Mouse (Mus musculus) heart, embryonic 14.5 days (tissue): ENCODE results near the gene Trim44. TPM values are rescaled to one million over a fixed set of nuclear protein-coding genes. Genes with fewer than 3 reads are reported as not detected.

Experiments used
- ATAC-seq: fragments of 200-750 bp; cut with Nextera tagmentation; 2 replicates; pipeline ENCODE4 v1.8.0; 2017; ENCODE audit warnings: low read depth, moderate TSS enrichment; ENCODE audit not compliant: insufficient number of reproducible peaks, insufficient read depth, low FRiP score
- H3K27ac ChIP-seq, 2 experiments: fragments of 200-500 bp in 1 of 2; fragments of 300-500 bp in 1 of 2; sonication (generic) in 1 of 2; replicated peaks in 1 of 2; 2 replicates each; pipeline ENCODE4 v1.5.1; 2012 to 2014; ENCODE audit warnings: low read depth in 2 of 2, low read length in 2 of 2, control low read depth in 1 of 2, mild to moderate bottlenecking in 1 of 2, mixed read lengths in 1 of 2; ENCODE audit not compliant: control insufficient read depth in 1 of 2, insufficient read depth in 1 of 2
- H3K27me3 ChIP-seq: fragments of 300-500 bp; sonication (generic); 2 replicates; pipeline ENCODE4 v1.6.1; 2014; ENCODE audit warnings: mild to moderate bottlenecking, low read length, control low read depth; ENCODE audit not compliant: control insufficient read depth, insufficient read depth
- H3K36me3 ChIP-seq: fragments of 300-500 bp; sonication (generic); 2 replicates; pipeline ENCODE4 v1.6.1; 2014; ENCODE audit warnings: mild to moderate bottlenecking, control low read depth, low read length, mixed read lengths; ENCODE audit not compliant: control insufficient read depth, insufficient read depth
- H3K4me1 ChIP-seq, 2 experiments: fragments of 200-500 bp in 1 of 2; fragments of 300-500 bp in 1 of 2; sonication (generic) in 1 of 2; 2 replicates each; pipeline ENCODE4 v1.6.1; 2012 to 2014; ENCODE audit warnings: low read length in 2 of 2, control low read depth in 1 of 2, mixed read lengths in 1 of 2; ENCODE audit not compliant: control insufficient read depth in 2 of 2, insufficient read depth in 2 of 2
- H3K4me2 ChIP-seq: fragments of 300-500 bp; sonication (generic); 2 replicates; pipeline ENCODE4 v1.6.1; 2014; ENCODE audit warnings: mild to moderate bottlenecking, low read length
- H3K4me3 ChIP-seq, 2 experiments: fragments of 200-500 bp in 1 of 2; fragments of 300-500 bp in 1 of 2; sonication (generic) in 1 of 2; 2 replicates each; pipeline ENCODE4 v1.5.1; 2012 to 2014; ENCODE audit warnings: low read length in 2 of 2, mild to moderate bottlenecking in 2 of 2, control low read depth in 1 of 2, low read depth in 1 of 2, moderate library complexity in 1 of 2; ENCODE audit not compliant: control insufficient read depth in 1 of 2, insufficient read depth in 1 of 2
- H3K9ac ChIP-seq: fragments of 300-500 bp; sonication (generic); 2 replicates; pipeline ENCODE4 v1.6.1; 2014; ENCODE audit warnings: mild to moderate bottlenecking, low read length
- H3K9me3 ChIP-seq: fragments of 300-500 bp; sonication (generic); 2 replicates; pipeline ENCODE4 v1.6.1; 2016; ENCODE audit warnings: low read length, control low read depth; ENCODE audit not compliant: control insufficient read depth
- WGBS: fragments of 180-500 bp; shearing (Covaris S2); extraction: QIAGEN DNeasy Blood & Tissue Kit; methylation state at CpG from one replicate; pipeline ENCODE4 v1.1.7; 2014; 5-methylcytosine and 5-hydroxymethylcytosine counted together
- polyA plus RNA-seq: library from polyadenylated mRNA; unstranded; fragments of >200 nt; fragmentation: Nextera tagmentation; extraction: Ambion mirVana; gene quantifications from 2 replicates; pipeline ENCODE4 v1.2.1, GENCODE M21; 2014

The Trim44 gene
- polyA plus RNA-seq, 1 experiment from 2014 or later: 35.0 TPM

- H3K27ac ChIP-seq: peak overlapping the region; percentile 61 to 70; a peak in 3 of 4 replicates
- H3K36me3 ChIP-seq: peaks cover 15% of the 10 kb centered on the region; the same call in 1 of the 2 replicates
- no peaks in the 10 kb centered on the region for H3K9me3 ChIP-seq
- no peak overlapping the region for H3K4me3 ChIP-seq
- no peaks in the 10 kb centered on the region for H3K27me3 ChIP-seq
- WGBS: 18% methylated on average over 2 of the region's 2 CpGs
- no peak overlapping the region for H3K9ac ChIP-seq
- H3K4me1 ChIP-seq: peaks cover 3 to 55% of the 10 kb centered on the region in 2 experiments
- no peak overlapping the region for H3K4me2 ChIP-seq
- no peak for ATAC-seq
These were observed 104.4 kb downstream of the Trim44 start for GRCm38 (mm10) chr2:102303274-102303673.

- Histone ChIP-seq H3K4me2 (no peak overlapping the region), H3K4me1 (peaks cover 3 to 50% of the 10 kb centered on the region in 2 experiments), H3K9me3 (no peaks in the 10 kb centered on the region), H3K9ac (no peak overlapping the region), H3K36me3 (peaks cover 15% of the 10 kb centered on the region; the same call in 1 of the 2 replicates), H3K4me3 (no peak overlapping the region), H3K27ac (no peak overlapping the region), H3K27me3 (no peaks in the 10 kb centered on the region)
- no peak for ATAC-seq
- 89% methylated on average over 1 of the region's 1 CpGs for WGBS
These were observed 105.1 kb downstream of the Trim44 start for GRCm38 (mm10) chr2:102302532-102302931.

DNA sequence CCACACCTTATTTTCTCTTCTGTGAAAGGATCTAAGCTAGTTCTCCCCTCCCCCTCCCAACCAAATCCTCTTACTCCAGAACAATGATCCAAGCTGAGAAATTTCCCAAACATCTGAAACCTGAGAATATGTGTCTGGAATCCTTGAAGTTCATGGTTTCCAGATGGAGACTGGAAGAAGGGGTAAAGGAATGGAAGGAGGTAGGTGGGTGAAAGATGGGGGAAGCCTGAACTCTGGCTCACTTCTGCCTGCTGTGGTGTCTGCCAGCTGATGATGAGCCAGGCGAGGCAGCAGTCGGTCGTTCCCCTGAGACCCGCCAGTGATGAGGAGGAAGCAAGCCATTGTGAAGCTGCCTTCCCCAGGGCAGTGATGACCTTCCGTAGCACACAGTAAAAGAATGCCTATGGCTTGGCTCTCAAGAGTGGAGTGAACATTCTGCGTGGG is 112.8 kb downstream of the Trim44 start:
- no peak overlapping the region for H3K27ac ChIP-seq
- H3K9ac ChIP-seq: no peak overlapping the region
- no peaks in the 10 kb centered on the region for H3K27me3 ChIP-seq
- H3K4me2 ChIP-seq: no peak overlapping the region
- peaks cover 5 to 15% of the 10 kb centered on the region in 2 experiments; a peak in 2 of 4 replicates for H3K4me1 ChIP-seq
- no peaks in the 10 kb centered on the region for H3K36me3 ChIP-seq
- no peaks in the 10 kb centered on the region for H3K9me3 ChIP-seq
- H3K4me3 ChIP-seq: no peak overlapping the region
- no peak for ATAC-seq
- WGBS: 35% methylated on average over 6 of the region's 6 CpGs

GRCm38 (mm10) chr2:102293181-102293580 is 114.4 kb downstream of the Trim44 start:
- WGBS: 16% methylated on average over 1 of the region's 1 CpGs
- no peaks in the 10 kb centered on the region for H3K36me3 ChIP-seq
- no peaks in the 10 kb centered on the region for H3K9me3 ChIP-seq
- peaks cover 5 to 15% of the 10 kb centered on the region in 2 experiments; a peak in 2 of 4 replicates for H3K4me1 ChIP-seq
- no peak overlapping the region for H3K9ac ChIP-seq
- H3K4me2 ChIP-seq: no peak overlapping the region
- no peaks in the 10 kb centered on the region for H3K27me3 ChIP-seq
- no peak for ATAC-seq
- H3K27ac ChIP-seq: no peak overlapping the region
- no peak overlapping the region for H3K4me3 ChIP-seq

DNA sequence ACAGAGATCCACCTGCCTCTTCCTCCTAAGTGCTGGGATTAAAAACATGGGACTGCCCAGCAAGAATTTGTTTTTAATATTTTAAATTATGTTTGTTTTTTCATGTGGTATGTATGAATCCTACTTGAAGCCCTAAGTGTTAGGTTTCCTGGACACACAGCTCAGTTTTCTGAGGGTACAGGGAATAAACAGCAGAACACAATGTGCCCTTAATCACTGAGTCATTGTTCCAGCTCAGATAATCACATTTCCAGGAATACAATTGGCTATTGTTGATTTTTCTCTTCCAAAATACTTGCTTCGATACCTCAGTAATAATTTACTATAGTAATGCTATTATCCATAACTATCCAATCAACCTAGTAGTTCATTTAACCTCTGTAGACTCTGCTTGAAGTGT is 115.6 kb downstream of the Trim44 start:
- no peaks in the 10 kb centered on the region for H3K36me3 ChIP-seq
- WGBS: 64% methylated on average over 1 of the region's 1 CpGs
- H3K9me3 ChIP-seq: no peaks in the 10 kb centered on the region
- H3K4me2 ChIP-seq: no peak overlapping the region
- H3K4me3 ChIP-seq: no peak overlapping the region
- peaks cover 5 to 15% of the 10 kb centered on the region in 2 experiments; a peak in 2 of 4 replicates for H3K4me1 ChIP-seq
- H3K27me3 ChIP-seq: no peaks in the 10 kb centered on the region
- ATAC-seq: no peak
- no peak overlapping the region for H3K27ac ChIP-seq
- no peak overlapping the region for H3K9ac ChIP-seq

GRCm38 (mm10) chr2:102291533-102291932 is 116.1 kb downstream of the Trim44 start:
- no peaks in the 10 kb centered on the region for H3K36me3 ChIP-seq
- H3K9ac ChIP-seq: no peak overlapping the region
- H3K4me3 ChIP-seq: no peak overlapping the region
- 72% methylated on average over 2 of the region's 2 CpGs for WGBS
- H3K4me1 ChIP-seq: peaks cover 5 to 15% of the 10 kb centered on the region in 2 experiments; a peak in 2 of 4 replicates
- no peak overlapping the region for H3K27ac ChIP-seq
- H3K4me2 ChIP-seq: no peak overlapping the region
- ATAC-seq: no peak
- H3K27me3 ChIP-seq: no peaks in the 10 kb centered on the region
- H3K9me3 ChIP-seq: no peaks in the 10 kb centered on the region

GRCm38 (mm10) chr2:102290041-102290440 is 117.6 kb downstream of the Trim44 start:
- H3K27ac ChIP-seq: no peak overlapping the region
- no peaks in the 10 kb centered on the region for H3K27me3 ChIP-seq
- H3K9ac ChIP-seq: no peak overlapping the region
- ATAC-seq: no peak
- no peak overlapping the region for H3K4me2 ChIP-seq
- no peaks in the 10 kb centered on the region for H3K36me3 ChIP-seq
- 52% methylated on average over 5 of the region's 5 CpGs for WGBS
- no peak overlapping the region for H3K4me3 ChIP-seq
- no peaks in the 10 kb centered on the region for H3K9me3 ChIP-seq
- peaks cover 3 to 11% of the 10 kb centered on the region in 2 experiments; a peak in 2 of 4 replicates for H3K4me1 ChIP-seq

- no peaks in the 10 kb centered on the region for H3K9me3 ChIP-seq
- H3K36me3 ChIP-seq: no peaks in the 10 kb centered on the region
- H3K4me1 ChIP-seq: peaks cover 2 to 7% of the 10 kb centered on the region in 2 experiments; a peak in 1 of 4 replicates
- no peak overlapping the region for H3K9ac ChIP-seq
- no peaks in the 10 kb centered on the region for H3K27me3 ChIP-seq
- WGBS: 62% methylated on average over 5 of the region's 5 CpGs
- no peak overlapping the region for H3K27ac ChIP-seq
- ATAC-seq: no peak
- no peak overlapping the region for H3K4me3 ChIP-seq
- no peak overlapping the region for H3K4me2 ChIP-seq
These were observed 119.0 kb downstream of the Trim44 start for GRCm38 (mm10) chr2:102288676-102289075.
